Mouse (Mus musculus): ENCODE results near the gene Htr6.
A peak's percentile ranks its signal among the peaks of the same experiment; 100 is the strongest.

Htr6 gene

DNA sequence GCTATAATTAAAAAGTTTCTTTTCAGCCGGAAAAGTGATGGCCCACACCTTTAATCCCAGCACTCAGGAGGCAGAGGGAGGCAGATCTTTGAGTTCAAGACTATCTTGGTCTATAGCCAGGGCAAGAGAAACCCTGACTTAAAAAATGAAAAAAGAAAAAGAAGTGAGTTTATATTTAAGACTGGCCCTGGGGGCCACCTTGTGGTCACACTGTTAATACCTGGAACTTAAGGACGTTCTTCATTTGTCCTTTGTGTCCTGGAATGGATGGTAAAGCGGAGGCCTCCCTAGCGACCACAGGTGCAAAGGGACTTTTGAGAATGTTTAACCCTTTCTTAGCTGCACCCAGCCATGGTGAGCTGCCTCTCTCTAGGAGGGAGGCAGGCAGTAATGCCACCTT is 3.4 kb upstream of the Htr6 start:
- no peaks in the 10 kb centered on the region; the same call in 1 of the 2 replicates for H3K27me3 ChIP-seq (ENCODE audit: control insufficient read depth, insufficient read depth, low read length, poor library complexity, severe bottlenecking)

GRCm38 (mm10) chr4:139078313-139078712 is 2.9 kb upstream of the Htr6 start:
- H3K36me3 ChIP-seq (ENCODE audit: control insufficient read depth, insufficient read depth, low read length, poor library complexity, severe bottlenecking), result no peaks in the 10 kb centered on the region
- DNase-seq (ENCODE audit: low read depth, low spot score), result peak; percentile 40
- H3K27me3 ChIP-seq (ENCODE audit: control insufficient read depth, insufficient read depth, low read length, poor library complexity, severe bottlenecking), result no peaks in the 10 kb centered on the region; the same call in 1 of the 2 replicates

More for the DNA sequence above, 3.4 kb upstream of the Htr6 start:
- peak; percentile 30 for DNase-seq (ENCODE audit: low read depth, low spot score)
- no peaks in the 10 kb centered on the region for H3K36me3 ChIP-seq (ENCODE audit: control insufficient read depth, insufficient read depth, low read length, poor library complexity, severe bottlenecking)

- DNase-seq (ENCODE audit: low read depth, low spot score), result no peak
- no peaks in the 10 kb centered on the region for H3K36me3 ChIP-seq (ENCODE audit: control insufficient read depth, insufficient read depth, low read length, poor library complexity, severe bottlenecking)
- H3K27me3 ChIP-seq (ENCODE audit: control insufficient read depth, insufficient read depth, low read length, poor library complexity, severe bottlenecking), result no peaks in the 10 kb centered on the region; the same call in 1 of the 2 replicates
Observed at GRCm38 (mm10) chr4:139075915-139076314, 545 bp upstream of the Htr6 start.

GRCm38 (mm10) chr4:139074060-139074459 is 1.3 kb downstream of the Htr6 start:
- Histone ChIP-seq H3K36me3 (ENCODE audit: control insufficient read depth, insufficient read depth, low read length, poor library complexity, severe bottlenecking) (no peaks in the 10 kb centered on the region), H3K27me3 (ENCODE audit: control insufficient read depth, insufficient read depth, low read length, poor library complexity, severe bottlenecking) (no peaks in the 10 kb centered on the region)
- no peak for DNase-seq (ENCODE audit: low read depth, low spot score)

DNA sequence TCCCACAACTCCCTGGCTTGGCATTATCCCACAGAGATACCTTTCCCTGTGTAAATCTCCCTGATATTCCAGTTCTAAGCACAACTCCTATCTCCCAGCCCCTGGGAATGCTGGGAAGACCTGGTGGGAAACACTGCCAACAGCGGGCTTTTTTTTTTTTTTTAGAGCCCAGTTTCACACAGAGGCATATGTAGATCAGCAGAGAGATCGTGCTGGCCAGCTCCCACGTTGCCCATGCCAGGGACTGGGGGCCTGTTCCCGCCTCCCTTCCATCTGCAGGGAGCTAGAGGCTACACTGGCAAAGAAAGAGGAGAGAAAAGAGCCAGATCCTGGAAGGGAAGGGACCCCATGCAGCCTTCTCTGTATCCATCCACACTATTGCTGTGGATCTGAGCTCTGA is 7.1 kb downstream of the Htr6 start:
- DNase-seq (ENCODE audit: low read depth, low spot score), result no peak
- H3K27me3 ChIP-seq (ENCODE audit: control insufficient read depth, insufficient read depth, low read length, poor library complexity, severe bottlenecking), result no peaks in the 10 kb centered on the region
- no peaks in the 10 kb centered on the region for H3K36me3 ChIP-seq (ENCODE audit: control insufficient read depth, insufficient read depth, low read length, poor library complexity, severe bottlenecking)

DNA sequence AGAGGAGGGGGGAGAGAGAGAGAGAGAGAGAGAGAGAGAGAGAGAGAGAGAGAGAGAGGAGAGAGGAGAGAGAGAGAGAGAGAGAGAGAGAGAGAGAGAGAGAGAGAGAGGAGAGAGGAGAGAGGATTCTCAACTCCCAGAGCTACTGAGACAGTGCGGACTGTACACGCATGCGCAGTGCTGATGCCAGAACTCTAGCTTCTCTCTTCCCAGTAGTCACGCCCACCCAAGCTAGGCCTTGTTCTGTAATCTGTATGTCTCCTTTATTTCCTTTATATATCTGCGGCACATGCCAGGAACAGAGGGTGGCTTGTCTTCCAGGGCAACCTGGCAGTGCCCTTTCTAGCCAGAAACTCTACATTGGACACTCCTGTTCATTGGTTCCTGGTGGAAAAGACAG is 10.5 kb downstream of the Htr6 start:
- H3K27me3 ChIP-seq (ENCODE audit: control insufficient read depth, insufficient read depth, low read length, poor library complexity, severe bottlenecking), result no peaks in the 10 kb centered on the region
- DNase-seq (ENCODE audit: low read depth, low spot score), result no peak
- 0 out of 2 replicates have a peak, but pooled peaks cover under 1% of the 10 kb centered on the region for H3K36me3 ChIP-seq (ENCODE audit: control insufficient read depth, insufficient read depth, low read length, poor library complexity, severe bottlenecking)

- DNase-seq (ENCODE audit: low read depth, low spot score), result no peak
- H3K27me3 ChIP-seq (ENCODE audit: control insufficient read depth, insufficient read depth, low read length, poor library complexity, severe bottlenecking), result no peaks in the 10 kb centered on the region
- H3K36me3 ChIP-seq (ENCODE audit: control insufficient read depth, insufficient read depth, low read length, poor library complexity, severe bottlenecking), result peaks cover 1% of the 10 kb centered on the region; the same call in 1 of the 2 replicates
Observed at GRCm38 (mm10) chr4:139059569-139059968, 15.8 kb downstream of the Htr6 start.

DNA sequence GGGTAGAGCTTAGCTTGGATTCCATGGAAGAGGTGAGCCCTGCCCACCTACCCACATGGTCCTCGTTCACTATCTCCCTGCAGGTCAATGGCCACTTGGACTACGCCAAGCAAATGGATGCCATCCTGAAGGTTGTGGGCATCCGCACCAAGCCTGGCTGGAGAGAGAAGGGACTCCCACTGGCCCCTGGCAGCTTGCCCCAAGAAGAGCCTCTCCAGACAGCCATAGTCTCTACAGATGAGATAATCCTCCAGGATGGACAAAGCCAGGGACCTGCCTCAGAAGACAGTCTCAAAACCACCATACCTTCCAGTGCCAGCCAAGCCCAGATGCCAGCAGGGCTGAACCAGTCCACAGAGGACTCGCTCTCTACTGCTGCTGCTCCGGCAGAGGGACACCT is 17.3 kb downstream of the Htr6 start:
- Histone ChIP-seq H3K27me3 (ENCODE audit: control insufficient read depth, insufficient read depth, low read length, poor library complexity, severe bottlenecking) (no peaks in the 10 kb centered on the region), H3K36me3 (ENCODE audit: control insufficient read depth, insufficient read depth, low read length, poor library complexity, severe bottlenecking) (peaks cover 1% of the 10 kb centered on the region; the same call in 1 of the 2 replicates)
- no peak for DNase-seq (ENCODE audit: low read depth, low spot score)

- no peaks in the 10 kb centered on the region for H3K27me3 ChIP-seq (ENCODE audit: control insufficient read depth, insufficient read depth, low read length, poor library complexity, severe bottlenecking)
- no peak for DNase-seq (ENCODE audit: low read depth, low spot score)
- peaks cover 1% of the 10 kb centered on the region; the same call in 1 of the 2 replicates for H3K36me3 ChIP-seq (ENCODE audit: control insufficient read depth, insufficient read depth, low read length, poor library complexity, severe bottlenecking)
Observed at GRCm38 (mm10) chr4:139057291-139057690, 18.1 kb downstream of the Htr6 start.

DNA sequence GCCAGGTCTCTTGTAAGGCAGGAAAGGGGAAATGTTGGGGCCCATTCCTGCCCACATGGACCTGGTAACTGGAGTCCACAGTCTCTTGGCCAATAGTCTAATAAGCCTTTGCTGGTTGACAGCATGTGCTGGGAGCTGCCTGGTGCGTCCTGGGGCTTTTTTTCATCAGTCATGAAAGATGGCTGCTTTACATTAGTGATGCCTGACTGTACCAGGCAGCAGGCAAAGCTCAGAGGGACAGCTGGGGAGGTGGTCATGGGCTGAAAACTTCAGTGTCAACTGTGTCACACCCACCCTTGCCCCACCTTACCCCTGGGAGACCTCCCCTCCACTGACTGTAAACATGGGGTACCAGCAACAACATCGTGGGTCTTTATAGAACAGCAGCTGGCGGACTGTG is 19.6 kb downstream of the Htr6 start:
- Histone ChIP-seq H3K36me3 (ENCODE audit: control insufficient read depth, insufficient read depth, low read length, poor library complexity, severe bottlenecking) (peaks cover 1% of the 10 kb centered on the region; the same call in 1 of the 2 replicates), H3K27me3 (ENCODE audit: control insufficient read depth, insufficient read depth, low read length, poor library complexity, severe bottlenecking) (no peaks in the 10 kb centered on the region)
- no peak for DNase-seq (ENCODE audit: low read depth, low spot score)

GRCm38 (mm10) chr4:139055336-139055735 is 20.0 kb downstream of the Htr6 start:
- no peak for DNase-seq (ENCODE audit: low read depth, low spot score)
- H3K36me3 ChIP-seq (ENCODE audit: control insufficient read depth, insufficient read depth, low read length, poor library complexity, severe bottlenecking), result peaks cover 1% of the 10 kb centered on the region; the same call in 1 of the 2 replicates
- H3K27me3 ChIP-seq (ENCODE audit: control insufficient read depth, insufficient read depth, low read length, poor library complexity, severe bottlenecking), result no peaks in the 10 kb centered on the region

- DNase-seq (ENCODE audit: low read depth, low spot score), result no peak
- no peaks in the 10 kb centered on the region; the same call in 1 of the 2 replicates for H3K36me3 ChIP-seq (ENCODE audit: control insufficient read depth, insufficient read depth, low read length, poor library complexity, severe bottlenecking)
- no peaks in the 10 kb centered on the region for H3K27me3 ChIP-seq (ENCODE audit: control insufficient read depth, insufficient read depth, low read length, poor library complexity, severe bottlenecking)
Observed at GRCm38 (mm10) chr4:139054300-139054923, 21.0 kb downstream of the Htr6 start.

GRCm38 (mm10) chr4:139053391-139053790 is 22.0 kb downstream of the Htr6 start:
- H3K27me3 ChIP-seq (ENCODE audit: control insufficient read depth, insufficient read depth, low read length, poor library complexity, severe bottlenecking), result no peaks in the 10 kb centered on the region
- DNase-seq (ENCODE audit: low read depth, low spot score), result no peak
- H3K36me3 ChIP-seq (ENCODE audit: control insufficient read depth, insufficient read depth, low read length, poor library complexity, severe bottlenecking), result no peaks in the 10 kb centered on the region; the same call in 1 of the 2 replicates

DNA sequence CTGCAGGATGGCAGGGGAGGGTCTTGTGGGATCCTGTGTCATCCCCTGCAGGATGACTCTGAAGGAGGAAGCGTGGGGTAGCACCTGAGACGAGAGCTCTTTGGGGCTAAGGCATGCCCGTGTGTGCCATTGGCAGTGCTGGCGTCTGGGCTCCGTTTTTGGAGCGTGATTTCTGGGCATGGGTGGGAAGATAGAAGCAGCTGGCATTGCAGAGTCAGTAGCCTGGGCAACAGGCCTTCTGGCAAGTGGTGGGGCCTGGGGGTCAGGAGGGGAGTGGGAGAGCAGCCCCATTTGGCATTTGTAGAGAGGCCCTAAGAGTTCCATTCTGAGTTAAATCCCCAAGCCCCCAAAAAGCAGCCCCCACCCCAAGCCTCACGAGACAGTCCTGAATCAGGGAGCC is 22.6 kb downstream of the Htr6 start:
- Histone ChIP-seq H3K27me3 (ENCODE audit: control insufficient read depth, insufficient read depth, low read length, poor library complexity, severe bottlenecking) (no peaks in the 10 kb centered on the region), H3K36me3 (ENCODE audit: control insufficient read depth, insufficient read depth, low read length, poor library complexity, severe bottlenecking) (no peaks in the 10 kb centered on the region; the same call in 1 of the 2 replicates)
- no peak for DNase-seq (ENCODE audit: low read depth, low spot score)

DNA sequence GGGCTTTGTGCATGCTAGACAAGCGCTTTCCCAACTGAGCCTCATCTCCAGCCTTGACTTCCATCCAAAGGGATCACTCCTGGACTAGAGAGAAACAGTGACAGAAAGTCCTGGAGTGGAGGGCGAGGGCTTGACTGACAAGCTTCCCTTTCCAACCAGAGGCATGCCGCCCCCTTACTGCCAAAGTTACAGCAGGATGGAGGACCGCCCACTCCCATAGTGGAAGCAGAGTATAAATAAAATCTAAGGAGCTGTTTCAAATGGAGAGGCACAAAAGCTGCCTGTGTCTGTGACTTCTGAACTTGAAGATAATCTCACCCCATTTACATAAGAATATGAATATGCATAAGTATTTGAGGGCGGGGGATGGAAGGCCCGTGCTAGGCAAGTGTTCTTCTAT is 26.9 kb downstream of the Htr6 start:
- no peak for DNase-seq (ENCODE audit: low read depth, low spot score)
- Histone ChIP-seq H3K36me3 (ENCODE audit: control insufficient read depth, insufficient read depth, low read length, poor library complexity, severe bottlenecking) (no peaks in the 10 kb centered on the region), H3K27me3 (ENCODE audit: control insufficient read depth, insufficient read depth, low read length, poor library complexity, severe bottlenecking) (no peaks in the 10 kb centered on the region)

DNA sequence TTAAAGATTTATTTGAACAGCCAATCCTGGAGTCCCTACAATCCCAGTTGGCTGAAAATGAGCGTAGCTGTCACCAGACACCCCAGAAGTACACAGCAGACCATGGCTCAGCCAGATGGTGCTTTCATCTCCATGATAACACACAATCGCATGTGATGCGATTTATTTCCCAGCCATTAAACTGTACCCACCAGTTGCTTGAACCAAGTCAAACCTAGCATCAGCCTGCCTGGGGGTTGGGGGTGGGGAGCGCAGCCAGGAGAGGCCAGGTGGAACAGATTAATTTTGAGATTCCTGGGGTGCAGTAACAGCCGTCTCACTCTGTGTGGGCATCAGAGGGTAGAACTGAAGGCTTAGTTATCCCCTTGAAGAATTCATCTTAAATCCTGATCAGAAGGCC is 29.0 kb downstream of the Htr6 start:
- DNase-seq (ENCODE audit: low read depth, low spot score), result no peak
- no peaks in the 10 kb centered on the region for H3K27me3 ChIP-seq (ENCODE audit: control insufficient read depth, insufficient read depth, low read length, poor library complexity, severe bottlenecking)
- peaks cover 1% of the 10 kb centered on the region; the same call in 1 of the 2 replicates for H3K36me3 ChIP-seq (ENCODE audit: control insufficient read depth, insufficient read depth, low read length, poor library complexity, severe bottlenecking)
